Mouse (Mus musculus): ENCODE measurements around the gene 5830473C10Rik. TPM values are rescaled to one million over a fixed set of nuclear protein-coding genes. Genes with fewer than 3 reads are reported as not detected.

Gene 5830473C10Rik
- polyA plus RNA-seq (2012; rRNA removed) = 0.21 and 0.26 TPM in 2 replicates

GRCm38 (mm10) chr5:90560743-90561142 lies at the start of gene 5830473C10Rik:
5830473C10Rik (plus strand) TSS chr5:90561107.

GRCm38 (mm10) chr5:90518356-90519100 lies 42.4 kb upstream of the 5830473C10Rik start, which contains the start of gene Afm:
Afm (plus strand) TSS chr5:90518932.

GRCm38 (mm10) chr5:90640286-90641217 lies 79.6 kb downstream of the 5830473C10Rik start, which contains the start of gene Rassf6:
Rassf6 (minus strand) TSS chr5:90640657.

Other genes starting within 250 kb of the 5830473C10Rik start
- gene Ankrd17, start 194.5 kb upstream of the 5830473C10Rik start, polyA plus RNA-seq (2012; rRNA removed) = 21.5 and 33.6 TPM in 2 replicates
- gene Gm9958, start 193.9 kb upstream of the 5830473C10Rik start, polyA plus RNA-seq (2012; rRNA removed) = 0.62 and 0.63 TPM in 2 replicates
- 7.0 and 25.4 TPM in 2 replicates for gene Alb, start 100.2 kb upstream of the 5830473C10Rik start, polyA plus RNA-seq (2012; rRNA removed)
- not detected in 2 replicates for gene Afp, start 70.4 kb upstream of the 5830473C10Rik start, polyA plus RNA-seq (2012; rRNA removed)
- gene Afm, start 42.2 kb upstream of the 5830473C10Rik start, polyA plus RNA-seq (2012; rRNA removed) = not detected in 2 replicates
- gene Rassf6, start 79.5 kb downstream of the 5830473C10Rik start, polyA plus RNA-seq (2012; rRNA removed) = 0.32 and 0.63 TPM in 2 replicates
- 0.50 and 0.60 TPM in 2 replicates for gene Cxcl5, start 198.3 kb downstream of the 5830473C10Rik start, polyA plus RNA-seq (2012; rRNA removed)
- 0.30 and 1.2 TPM in 2 replicates for gene Ppbp, start 207.4 kb downstream of the 5830473C10Rik start, polyA plus RNA-seq (2012; rRNA removed)
- 21.2 and 21.6 TPM in 2 replicates for gene Pf4, start 211.3 kb downstream of the 5830473C10Rik start, polyA plus RNA-seq (2012; rRNA removed)
- gene Cxcl3, start 225.0 kb downstream of the 5830473C10Rik start, polyA plus RNA-seq (2012; rRNA removed) = 0.26 and 0.45 TPM in 2 replicates
- gene Cxcl15, start 233.4 kb downstream of the 5830473C10Rik start, polyA plus RNA-seq (2012; rRNA removed) = not detected in 2 replicates

All from ovary, adult 2 months (tissue).